Mouse (Mus musculus) forebrain, embryonic 16.5 days (tissue): ENCODE results near the gene Gnb1l. TPM values are rescaled to one million over a fixed set of nuclear protein-coding genes. Genes with fewer than 3 reads are reported as not detected.

ENCODE experiments used
- ATAC-seq: fragments of 200-750 bp; cut with Nextera tagmentation; 2 replicates; pipeline ENCODE4 v1.8.0; 2017; ENCODE audit warnings: mild to moderate bottlenecking, moderate library complexity
- H3K27ac ChIP-seq: fragments of 300-500 bp; sonication (generic); 2 replicates; pipeline ENCODE4 v1.5.1; 2014; ENCODE audit warnings: low read length, control low read depth
- H3K27me3 ChIP-seq: fragments of 300-500 bp; sonication (generic); replicated peaks from 2 replicates; pipeline ENCODE4 v1.6.1; 2014; ENCODE audit warnings: low read length; ENCODE audit not compliant: control insufficient read depth, insufficient read depth
- H3K36me3 ChIP-seq: fragments of 300-500 bp; sonication (generic); 2 replicates; pipeline ENCODE4 v1.6.1; 2014; ENCODE audit not compliant: control insufficient read depth, insufficient read depth
- H3K4me1 ChIP-seq: fragments of 300-500 bp; sonication (generic); replicated peaks from 2 replicates; pipeline ENCODE4 v1.6.1; 2014; ENCODE audit warnings: low read length; ENCODE audit not compliant: control insufficient read depth, insufficient read depth
- H3K4me2 ChIP-seq: fragments of 300-500 bp; sonication (generic); 2 replicates; pipeline ENCODE4 v1.6.1; 2014; ENCODE audit warnings: mild to moderate bottlenecking, low read length, control low read depth
- H3K4me3 ChIP-seq: fragments of 300-500 bp; sonication (generic); replicated peaks from 2 replicates; pipeline ENCODE4 v1.5.1; 2014; ENCODE audit warnings: mild to moderate bottlenecking, low read length, control low read depth
- H3K9ac ChIP-seq: fragments of 300-500 bp; sonication (generic); replicated peaks from 2 replicates; pipeline ENCODE4 v1.6.1; 2014; ENCODE audit warnings: low read depth, low read length, control low read depth
- H3K9me3 ChIP-seq: fragments of 300-500 bp; sonication (generic); 2 replicates; pipeline ENCODE4 v1.6.1; 2016; ENCODE audit warnings: low read length; ENCODE audit not compliant: control insufficient read depth
- WGBS: fragments of 180-500 bp; shearing (Covaris S2); extraction: QIAGEN DNeasy Blood & Tissue Kit; methylation state at CpG from one replicate; pipeline ENCODE4 v1.1.7; 2014; 5-methylcytosine and 5-hydroxymethylcytosine counted together
- polyA plus RNA-seq: library from polyadenylated mRNA; unstranded; fragments of >200 nt; fragmentation: Nextera tagmentation; extraction: Ambion mirVana; gene quantifications from 2 replicates; pipeline ENCODE4 v1.2.1, GENCODE M21; 2015

Gene Gnb1l
- polyA plus RNA-seq, 1 experiment from 2014 or later: 14.6 TPM

- Histone ChIP-seq H3K27me3 (peaks cover 66% of the 10 kb centered on the region), H3K36me3 (no peaks in the 10 kb centered on the region), H3K27ac (no peak overlapping the region), H3K4me3 (no peak overlapping the region), H3K4me1 (peaks cover 17% of the 10 kb centered on the region), H3K9me3 (no peaks in the 10 kb centered on the region), H3K9ac (no peak overlapping the region), H3K4me2 (no peak overlapping the region)
- 17% methylated on average over 2 of the region's 2 CpGs for WGBS
- ATAC-seq: no peak
Observed at GRCm38 (mm10) chr16:18580389-18580788, 81.9 kb downstream of the Gnb1l start.

- H3K4me3 ChIP-seq: peak overlapping the region; percentile 36
- peaks cover 19% of the 10 kb centered on the region for H3K4me1 ChIP-seq
- H3K36me3 ChIP-seq: no peaks in the 10 kb centered on the region
- WGBS: 4% methylated on average over 21 of the region's 21 CpGs
- H3K9me3 ChIP-seq: no peaks in the 10 kb centered on the region
- H3K9ac ChIP-seq: no peak overlapping the region
- H3K27me3 ChIP-seq: peaks cover 72% of the 10 kb centered on the region
- H3K27ac ChIP-seq: no peak overlapping the region
- H3K4me2 ChIP-seq: peak overlapping the region; percentile 51
- ATAC-seq: no peak
Observed at GRCm38 (mm10) chr16:18581050-18581622, 82.6 kb downstream of the Gnb1l start.

- no peaks in the 10 kb centered on the region for H3K9me3 ChIP-seq
- H3K4me3 ChIP-seq: peak overlapping the region; percentile 36
- WGBS: under 1% methylated on average over 60 of the region's 66 CpGs
- peaks cover 25% of the 10 kb centered on the region for H3K4me1 ChIP-seq
- ATAC-seq: peak; percentile 32
- H3K9ac ChIP-seq: peak overlapping the region; percentile 40; the same call in 1 of the 2 replicates
- no peak overlapping the region for H3K27ac ChIP-seq
- no peaks in the 10 kb centered on the region for H3K36me3 ChIP-seq
- peaks cover 78% of the 10 kb centered on the region for H3K27me3 ChIP-seq
- H3K4me2 ChIP-seq: peak overlapping the region; percentile 51
Observed at GRCm38 (mm10) chr16:18581623-18582205, 83.2 kb downstream of the Gnb1l start.

GRCm38 (mm10) chr16:18582426-18583148 is 84.1 kb downstream of the Gnb1l start:
- Histone ChIP-seq H3K4me3 (peak overlapping the region; percentile 36), H3K27me3 (peaks cover 83% of the 10 kb centered on the region), H3K27ac (no peak overlapping the region), H3K36me3 (no peaks in the 10 kb centered on the region), H3K9me3 (no peaks in the 10 kb centered on the region), H3K4me1 (peaks cover 28% of the 10 kb centered on the region), H3K9ac (no peak overlapping the region), H3K4me2 (peak overlapping the region; percentile 51)
- 1% methylated on average over 50 of the region's 67 CpGs for WGBS
- no peak; the same call in 1 of the 2 replicates for ATAC-seq

GRCm38 (mm10) chr16:18583169-18583568 is 84.7 kb downstream of the Gnb1l start:
- 12% methylated on average over 10 of the region's 10 CpGs for WGBS
- H3K4me1 ChIP-seq: peaks cover 34% of the 10 kb centered on the region
- ATAC-seq: no peak
- H3K27ac ChIP-seq: no peak overlapping the region
- H3K27me3 ChIP-seq: peaks cover 87% of the 10 kb centered on the region
- no peak overlapping the region for H3K4me3 ChIP-seq
- no peaks in the 10 kb centered on the region for H3K9me3 ChIP-seq
- no peak overlapping the region for H3K4me2 ChIP-seq
- no peak overlapping the region for H3K9ac ChIP-seq
- no peaks in the 10 kb centered on the region for H3K36me3 ChIP-seq

- Histone ChIP-seq H3K36me3 (no peaks in the 10 kb centered on the region), H3K4me1 (peaks cover 34% of the 10 kb centered on the region), H3K27ac (no peak overlapping the region), H3K9ac (no peak overlapping the region), H3K4me3 (no peak overlapping the region), H3K27me3 (peaks cover 92% of the 10 kb centered on the region), H3K4me2 (no peak overlapping the region), H3K9me3 (no peaks in the 10 kb centered on the region)
- WGBS: 21% methylated on average over 10 of the region's 10 CpGs
- no peak for ATAC-seq
Observed at GRCm38 (mm10) chr16:18583673-18584357, 85.3 kb downstream of the Gnb1l start.

GRCm38 (mm10) chr16:18584901-18585510 is 86.5 kb downstream of the Gnb1l start:
- Histone ChIP-seq H3K27ac (no peak overlapping the region), H3K27me3 (peaks cover 95% of the 10 kb centered on the region), H3K36me3 (no peaks in the 10 kb centered on the region), H3K4me1 (peaks cover 34% of the 10 kb centered on the region), H3K4me3 (no peak overlapping the region), H3K9me3 (no peaks in the 10 kb centered on the region), H3K4me2 (no peak overlapping the region), H3K9ac (no peak overlapping the region)
- no peak for ATAC-seq
- 12% methylated on average over 10 of the region's 10 CpGs for WGBS

GRCm38 (mm10) chr16:18585676-18586075 is 87.2 kb downstream of the Gnb1l start:
- Histone ChIP-seq H3K27ac (no peak overlapping the region), H3K9me3 (no peaks in the 10 kb centered on the region), H3K9ac (no peak overlapping the region), H3K36me3 (no peaks in the 10 kb centered on the region), H3K27me3 (peaks cover 95% of the 10 kb centered on the region), H3K4me2 (no peak overlapping the region), H3K4me3 (no peak overlapping the region), H3K4me1 (peaks cover 37% of the 10 kb centered on the region)
- ATAC-seq: no peak
- WGBS: 7% methylated on average over 10 of the region's 10 CpGs
